Mouse (Mus musculus): ENCODE data around the gene Guk1. TPM values are rescaled to one million over a fixed set of nuclear protein-coding genes. Genes with fewer than 3 reads are reported as not detected.
"Not testable (repeated sequence)": the region's sequence is repeated elsewhere in the genome, so short reads cannot be mapped to it uniquely, and the experiment has no call there.

Gene Guk1
- polyA plus RNA-seq, 1 experiment = 137 TPM

DNA sequence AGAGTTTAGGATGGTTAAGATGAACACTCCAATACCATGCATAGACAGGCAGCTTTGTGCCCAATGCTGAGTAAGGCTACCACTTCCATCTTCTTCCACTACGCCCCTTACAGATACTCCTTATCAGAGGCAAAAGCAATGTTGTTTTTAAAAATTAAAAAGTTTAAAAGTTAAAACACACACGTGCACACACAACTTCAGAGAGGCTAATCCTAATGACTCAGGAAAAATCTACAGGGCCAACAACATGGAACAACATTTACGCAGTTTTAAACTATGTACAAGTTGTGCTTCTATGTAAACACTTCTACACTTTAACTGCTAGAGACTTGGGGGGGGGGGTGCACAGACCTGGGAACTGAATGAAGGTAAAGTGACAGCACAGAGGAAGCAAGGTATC lies 32.0 kb upstream of the Guk1 start:
- Histone ChIP-seq H3K36me3 (ENCODE audit: control insufficient read depth, insufficient read depth, low read length) (no peaks in the 10 kb centered on the region), H3K27me3 (replicated peaks; ENCODE audit: control insufficient read depth, insufficient read depth, low read length) (no peaks in the 10 kb centered on the region), H3K4me3 (ENCODE audit: insufficient read depth, low read depth, low read length) (no peak overlapping the region), H3K27ac (ENCODE audit: insufficient read depth, low read depth, low read length) (no peak overlapping the region), H3K4me1 (ENCODE audit: control insufficient read depth, insufficient read depth, low read length) (peaks cover 51% of the 10 kb centered on the region)
- no peak for DNase-seq
- TF ChIP-seq CTCF (conservative IDR thresholded peaks at IDR 0.05; ENCODE audit: insufficient read depth, insufficient read length, low read depth, low read length) (no peak), POLR2A (IDR thresholded peaks at IDR 0.05; ENCODE audit: low read depth, low read length) (no peak)
- WGBS = 69% methylated on average over 3 of the region's 3 CpGs

DNA sequence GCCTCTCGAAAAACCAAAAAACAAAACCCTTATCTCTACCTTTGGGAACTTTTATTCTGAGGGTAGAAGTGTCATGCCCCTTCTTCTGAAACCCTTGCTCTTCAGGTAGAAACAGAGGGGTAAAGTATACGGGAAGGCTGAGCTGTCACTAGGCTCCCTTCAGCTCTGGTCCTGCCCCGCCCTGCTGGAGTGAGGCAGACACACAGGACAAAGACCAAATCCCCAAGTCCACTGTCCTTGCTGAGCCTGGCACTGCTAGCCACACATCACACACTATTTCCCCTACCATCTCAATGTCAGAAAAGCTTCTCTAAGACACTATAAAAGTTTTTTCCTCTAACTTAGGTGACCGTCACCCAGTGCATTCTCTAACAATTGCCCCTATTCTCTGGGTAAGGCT lies 30.3 kb upstream of the Guk1 start:
- H3K27me3 ChIP-seq (replicated peaks; ENCODE audit: control insufficient read depth, insufficient read depth, low read length) = no peaks in the 10 kb centered on the region
- no peak overlapping the region for H3K4me3 ChIP-seq (ENCODE audit: insufficient read depth, low read depth, low read length)
- peak; percentile 57 for DNase-seq
- 57% methylated on average over 4 of the region's 4 CpGs for whole genome bisulfite sequencing
- H3K27ac ChIP-seq (ENCODE audit: insufficient read depth, low read depth, low read length) = no peak overlapping the region
- peaks cover 50% of the 10 kb centered on the region for H3K4me1 ChIP-seq (ENCODE audit: control insufficient read depth, insufficient read depth, low read length)
- no peaks in the 10 kb centered on the region for H3K36me3 ChIP-seq (ENCODE audit: control insufficient read depth, insufficient read depth, low read length)
- TF ChIP-seq CTCF (conservative IDR thresholded peaks at IDR 0.05; ENCODE audit: insufficient read depth, insufficient read length, low read depth, low read length) (0 out of 2 replicates have a peak, but pooled peaks have one; percentile 19), POLR2A (IDR thresholded peaks at IDR 0.05; ENCODE audit: low read depth, low read length) (no peak)

DNA sequence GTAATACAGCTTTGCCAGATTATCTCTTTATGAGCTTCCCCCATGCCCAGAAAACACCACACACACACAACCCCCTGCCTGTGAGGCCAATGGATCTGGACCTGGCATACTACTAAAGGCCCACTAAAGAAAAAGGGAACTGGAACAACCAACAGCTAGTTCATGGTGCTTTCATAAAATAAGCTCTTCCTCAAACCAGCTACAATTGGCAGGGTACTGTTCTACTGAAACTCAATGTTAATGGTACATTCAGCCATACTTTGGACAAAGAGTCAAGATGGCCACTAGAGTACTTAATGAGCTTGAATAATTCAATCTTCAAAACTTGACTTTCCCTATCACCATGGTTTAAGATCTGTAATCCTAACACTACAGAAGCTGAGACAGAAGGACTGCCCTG lies 29.6 kb upstream of the Guk1 start:
- H3K4me3 ChIP-seq (ENCODE audit: insufficient read depth, low read depth, low read length) = no peak overlapping the region
- no peaks in the 10 kb centered on the region for H3K36me3 ChIP-seq (ENCODE audit: control insufficient read depth, insufficient read depth, low read length)
- H3K27ac ChIP-seq (ENCODE audit: insufficient read depth, low read depth, low read length) = no peak overlapping the region
- TF ChIP-seq POLR2A (IDR thresholded peaks at IDR 0.05; ENCODE audit: low read depth, low read length) (no peak), CTCF (conservative IDR thresholded peaks at IDR 0.05; ENCODE audit: insufficient read depth, insufficient read length, low read depth, low read length) (no peak)
- H3K4me1 ChIP-seq (ENCODE audit: control insufficient read depth, insufficient read depth, low read length) = peaks cover 49% of the 10 kb centered on the region
- H3K27me3 ChIP-seq (replicated peaks; ENCODE audit: control insufficient read depth, insufficient read depth, low read length) = no peaks in the 10 kb centered on the region
- DNase-seq = no peak

DNA sequence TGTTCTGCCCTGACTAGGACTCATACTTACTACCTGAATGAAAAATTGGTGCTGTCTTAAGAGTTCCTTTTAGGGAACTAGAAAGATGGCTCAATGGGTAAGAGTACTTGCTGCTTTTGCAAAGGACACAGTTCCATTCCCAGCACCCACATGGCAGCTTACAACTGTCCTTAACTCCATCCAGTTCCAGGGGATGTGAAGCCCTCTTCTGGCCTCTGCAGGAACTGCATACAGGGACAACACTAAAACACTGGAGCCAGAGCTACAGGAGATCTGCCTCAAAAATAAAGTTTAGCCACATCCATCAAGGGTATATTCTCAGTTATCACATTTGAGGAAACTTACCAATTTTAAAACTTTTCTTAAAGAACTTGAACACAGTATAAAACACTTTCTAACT lies 27.1 kb upstream of the Guk1 start:
- peaks cover 36% of the 10 kb centered on the region for H3K4me1 ChIP-seq (ENCODE audit: control insufficient read depth, insufficient read depth, low read length)
- no peaks in the 10 kb centered on the region for H3K27me3 ChIP-seq (replicated peaks; ENCODE audit: control insufficient read depth, insufficient read depth, low read length)
- no peak overlapping the region for H3K4me3 ChIP-seq (ENCODE audit: insufficient read depth, low read depth, low read length)
- TF ChIP-seq CTCF (conservative IDR thresholded peaks at IDR 0.05; ENCODE audit: insufficient read depth, insufficient read length, low read depth, low read length) (peak; percentile 57), POLR2A (IDR thresholded peaks at IDR 0.05; ENCODE audit: low read depth, low read length) (no peak)
- peak overlapping the region; percentile 54 for H3K27ac ChIP-seq (ENCODE audit: insufficient read depth, low read depth, low read length)
- no peaks in the 10 kb centered on the region for H3K36me3 ChIP-seq (ENCODE audit: control insufficient read depth, insufficient read depth, low read length)
- peak; percentile 44 for DNase-seq

DNA sequence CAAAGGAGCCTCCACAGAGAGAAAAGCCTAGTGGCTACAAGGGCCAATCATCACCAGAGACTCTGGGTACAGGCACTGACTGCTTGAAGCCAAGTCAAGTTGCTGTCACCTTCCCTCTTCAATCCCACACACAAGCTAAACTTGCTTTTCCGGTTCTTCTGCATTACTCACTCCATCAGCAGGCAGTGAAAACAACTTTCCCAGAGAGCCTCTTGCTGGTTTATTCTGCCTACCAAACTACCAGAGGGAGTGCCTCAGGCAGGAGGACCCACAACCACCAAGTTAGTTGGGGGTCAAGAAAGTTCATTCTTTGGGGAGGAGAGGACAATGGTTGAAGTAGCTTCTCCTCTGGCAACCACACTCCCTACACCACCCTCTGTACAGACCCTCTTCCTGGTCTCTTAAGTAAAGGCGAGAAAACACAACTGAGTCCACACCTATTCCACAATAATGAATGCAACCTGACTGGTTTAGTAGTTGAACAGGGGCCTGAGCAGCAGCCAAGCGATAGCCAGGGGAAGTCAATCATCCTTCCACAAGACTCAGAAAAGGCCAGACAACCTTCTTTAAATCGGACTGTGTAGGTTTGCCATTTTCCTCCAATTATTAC lies 26.5 kb upstream of the Guk1 start:
- DNase-seq = peak; percentile 79
- Histone ChIP-seq H3K27ac (ENCODE audit: insufficient read depth, low read depth, low read length) (peak overlapping the region; percentile 54), H3K4me3 (ENCODE audit: insufficient read depth, low read depth, low read length) (no peak overlapping the region), H3K36me3 (ENCODE audit: control insufficient read depth, insufficient read depth, low read length) (no peaks in the 10 kb centered on the region), H3K4me1 (ENCODE audit: control insufficient read depth, insufficient read depth, low read length) (peaks cover 31% of the 10 kb centered on the region), H3K27me3 (replicated peaks; ENCODE audit: control insufficient read depth, insufficient read depth, low read length) (no peaks in the 10 kb centered on the region)
- 56% methylated on average over 4 of the region's 4 CpGs for WGBS
- TF ChIP-seq POLR2A (IDR thresholded peaks at IDR 0.05; ENCODE audit: low read depth, low read length) (no peak), CTCF (conservative IDR thresholded peaks at IDR 0.05; ENCODE audit: insufficient read depth, insufficient read length, low read depth, low read length) (no peak)

DNA sequence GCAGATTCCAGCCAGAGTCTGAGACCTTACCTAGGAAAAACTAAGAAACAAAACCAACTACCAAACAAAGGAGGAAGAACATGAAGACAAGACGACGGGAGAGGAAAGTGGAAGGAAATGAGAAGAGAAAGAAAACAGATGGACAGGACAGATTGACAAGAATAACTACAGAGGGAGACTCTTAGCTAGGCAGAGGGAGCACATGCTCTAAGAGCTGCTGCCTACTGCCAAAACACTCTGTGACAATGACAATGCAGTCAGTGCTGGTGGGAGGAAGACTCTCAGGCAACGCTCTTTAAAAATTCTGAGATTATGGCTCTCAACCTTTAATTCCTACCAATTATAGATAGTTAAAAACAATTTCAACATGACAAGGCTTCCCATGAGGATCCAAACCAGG lies 24.9 kb upstream of the Guk1 start:
- H3K27me3 ChIP-seq (replicated peaks; ENCODE audit: control insufficient read depth, insufficient read depth, low read length) = no peaks in the 10 kb centered on the region
- TF ChIP-seq CTCF (conservative IDR thresholded peaks at IDR 0.05; ENCODE audit: insufficient read depth, insufficient read length, low read depth, low read length) = no peak
- no peak for TF ChIP-seq POLR2A (IDR thresholded peaks at IDR 0.05; ENCODE audit: low read depth, low read length)
- peaks cover 19% of the 10 kb centered on the region for H3K4me1 ChIP-seq (ENCODE audit: control insufficient read depth, insufficient read depth, low read length)
- whole genome bisulfite sequencing = 48% methylated on average over 3 of the region's 3 CpGs
- DNase-seq = no peak
- H3K4me3 ChIP-seq (ENCODE audit: insufficient read depth, low read depth, low read length) = no peak overlapping the region
- H3K36me3 ChIP-seq (ENCODE audit: control insufficient read depth, insufficient read depth, low read length) = no peaks in the 10 kb centered on the region
- H3K27ac ChIP-seq (ENCODE audit: insufficient read depth, low read depth, low read length) = no peak overlapping the region

- Histone ChIP-seq H3K27me3 (replicated peaks; ENCODE audit: control insufficient read depth, insufficient read depth, low read length) (no peaks in the 10 kb centered on the region), H3K27ac (ENCODE audit: insufficient read depth, low read depth, low read length) (no peak overlapping the region), H3K4me3 (ENCODE audit: insufficient read depth, low read depth, low read length) (no peak overlapping the region), H3K4me1 (ENCODE audit: control insufficient read depth, insufficient read depth, low read length) (peaks cover 14% of the 10 kb centered on the region; the same call in 1 of the 2 replicates), H3K36me3 (ENCODE audit: control insufficient read depth, insufficient read depth, low read length) (0 out of 2 replicates have a peak, but pooled peaks cover 2% of the 10 kb centered on the region)
- WGBS = 82% methylated on average over 12 of the region's 12 CpGs
- DNase-seq = no peak
- TF ChIP-seq CTCF (conservative IDR thresholded peaks at IDR 0.05; ENCODE audit: insufficient read depth, insufficient read length, low read depth, low read length) = no peak
- no peak for TF ChIP-seq POLR2A (IDR thresholded peaks at IDR 0.05; ENCODE audit: low read depth, low read length)
These were observed 21.0 kb upstream of the Guk1 start for GRCm38 (mm10) chr11:59212892-59213494.

- not testable (repeated sequence) for DNase-seq; H3K36me3 ChIP-seq (ENCODE audit: control insufficient read depth, insufficient read depth, low read length); H3K27ac ChIP-seq (ENCODE audit: insufficient read depth, low read depth, low read length); H3K27me3 ChIP-seq (replicated peaks; ENCODE audit: control insufficient read depth, insufficient read depth, low read length); H3K4me3 ChIP-seq (ENCODE audit: insufficient read depth, low read depth, low read length)
- peaks cover 13% of the 10 kb centered on the region; the same call in 1 of the 2 replicates for H3K4me1 ChIP-seq (ENCODE audit: control insufficient read depth, insufficient read depth, low read length)
- 58% methylated on average over 12 of the region's 12 CpGs for WGBS
These were observed 20.3 kb upstream of the Guk1 start for GRCm38 (mm10) chr11:59212320-59212719.

GRCm38 (mm10) chr11:59211561-59211960 lies 19.5 kb upstream of the Guk1 start:
- not testable (repeated sequence) for H3K27ac ChIP-seq (ENCODE audit: insufficient read depth, low read depth, low read length); H3K4me3 ChIP-seq (ENCODE audit: insufficient read depth, low read depth, low read length); H3K27me3 ChIP-seq (replicated peaks; ENCODE audit: control insufficient read depth, insufficient read depth, low read length); H3K4me1 ChIP-seq (ENCODE audit: control insufficient read depth, insufficient read depth, low read length); H3K36me3 ChIP-seq (ENCODE audit: control insufficient read depth, insufficient read depth, low read length); DNase-seq
- WGBS = 83% methylated on average over 9 of the region's 9 CpGs

Measured in kidney, adult 2 months (tissue).